Mouse (Mus musculus) stomach, postnatal 0 days (tissue): ENCODE measurements around the gene Rprd1b. TPM values are rescaled to one million over a fixed set of nuclear protein-coding genes. Genes with fewer than 3 reads are reported as not detected.

Experiments used
- ATAC-seq: fragments of 200-750 bp; cut with Nextera tagmentation; 2 replicates; pipeline ENCODE4 v1.8.0; 2017; ENCODE audit not compliant: low FRiP score, low TSS enrichment
- DNase-seq: peaks from one replicate; pipeline ENCODE4 v3.0.0-alpha.2; 2016; ENCODE audit warnings: low spot score
- H3K27ac ChIP-seq: fragments of 300-500 bp; sonication (generic); replicated peaks from 2 replicates; pipeline ENCODE4 v1.5.1; 2014; ENCODE audit warnings: mild to moderate bottlenecking, control low read depth
- H3K27me3 ChIP-seq: fragments of 300-500 bp; sonication (generic); 2 replicates; pipeline ENCODE4 v1.6.1; 2014; ENCODE audit warnings: low read length; ENCODE audit not compliant: control insufficient read depth, insufficient read depth
- H3K36me3 ChIP-seq: fragments of 300-500 bp; sonication (generic); 2 replicates; pipeline ENCODE4 v1.6.1; 2014; ENCODE audit warnings: low read length, mixed read lengths; ENCODE audit not compliant: control insufficient read depth, insufficient read depth
- H3K4me1 ChIP-seq: fragments of 300-500 bp; sonication (generic); replicated peaks from 2 replicates; pipeline ENCODE4 v1.6.1; 2014; ENCODE audit warnings: antibody characterized with exemption; ENCODE audit not compliant: control insufficient read depth, insufficient read depth
- H3K4me2 ChIP-seq: fragments of 300-500 bp; sonication (generic); replicated peaks from 2 replicates; pipeline ENCODE4 v1.6.1; 2014; ENCODE audit warnings: low read depth, mild to moderate bottlenecking, control low read depth, moderate library complexity
- H3K4me3 ChIP-seq: fragments of 300-500 bp; sonication (generic); 2 replicates; pipeline ENCODE4 v1.5.1; 2014; ENCODE audit warnings: low read depth, low read length, control low read depth
- H3K9ac ChIP-seq: fragments of 300-500 bp; sonication (generic); 2 replicates; pipeline ENCODE4 v1.6.1; 2014; ENCODE audit warnings: mild to moderate bottlenecking, low read length, control low read depth, mixed read lengths
- H3K9me3 ChIP-seq: fragments of 300-500 bp; sonication (generic); 2 replicates; pipeline ENCODE4 v1.6.1; 2016; ENCODE audit warnings: low read length; ENCODE audit not compliant: control insufficient read depth
- CTCF ChIP-seq: IDR thresholded peaks from 2 replicates; pipeline ENCODE4 v1.5.1; 2016; ENCODE audit warnings: antibody characterized with exemption, low read depth, mild to moderate bottlenecking, moderate library complexity
- EP300 ChIP-seq: optimal IDR thresholded peaks from 2 replicates; pipeline ENCODE3; 2016; ENCODE audit warnings: antibody characterized with exemption
- WGBS: fragments of 180-500 bp; shearing (Covaris S2); extraction: QIAGEN DNeasy Blood & Tissue Kit; methylation state at CpG from one replicate; pipeline ENCODE4 v1.1.7; 2014; 5-methylcytosine and 5-hydroxymethylcytosine counted together
- polyA plus RNA-seq: library from polyadenylated mRNA; unstranded; fragments of >200 nt; fragmentation: Nextera tagmentation; extraction: Ambion mirVana; gene quantifications from 2 replicates; pipeline ENCODE4 v1.2.1, GENCODE M21; 2015

Rprd1b gene
- polyA plus RNA-seq, 1 experiment from 2014 or later: 20.3 TPM

- WGBS: 71% methylated on average over 8 of the region's 8 CpGs
- H3K36me3 ChIP-seq: peaks cover 14% of the 10 kb centered on the region; the same call in 1 of the 2 replicates
- H3K27ac ChIP-seq: no peak overlapping the region
- TF ChIP-seq EP300: no peak
- TF ChIP-seq CTCF: no peak
- DNase-seq (no peak), ATAC-seq (no peak)
- no peak overlapping the region for H3K4me3 ChIP-seq
- no peak overlapping the region for H3K9ac ChIP-seq
- no peaks in the 10 kb centered on the region; the same call in 1 of the 2 replicates for H3K4me1 ChIP-seq
- H3K27me3 ChIP-seq: no peaks in the 10 kb centered on the region
- no peak overlapping the region for H3K4me2 ChIP-seq
- H3K9me3 ChIP-seq: no peaks in the 10 kb centered on the region
These were observed 91.9 kb downstream of the Rprd1b start for GRCm38 (mm10) chr2:158120211-158120610.

- Histone ChIP-seq H3K36me3 (peaks cover 14% of the 10 kb centered on the region; the same call in 1 of the 2 replicates), H3K9ac (no peak overlapping the region), H3K4me2 (no peak overlapping the region), H3K27me3 (no peaks in the 10 kb centered on the region), H3K4me3 (no peak overlapping the region), H3K4me1 (no peaks in the 10 kb centered on the region; the same call in 1 of the 2 replicates), H3K27ac (no peak overlapping the region), H3K9me3 (no peaks in the 10 kb centered on the region)
- no peak for TF ChIP-seq EP300
- no peak for TF ChIP-seq CTCF
- DNase-seq (no peak), ATAC-seq (no peak)
- WGBS: 78% methylated on average over 3 of the region's 3 CpGs
These were observed 92.6 kb downstream of the Rprd1b start for GRCm38 (mm10) chr2:158120868-158121267.

DNA sequence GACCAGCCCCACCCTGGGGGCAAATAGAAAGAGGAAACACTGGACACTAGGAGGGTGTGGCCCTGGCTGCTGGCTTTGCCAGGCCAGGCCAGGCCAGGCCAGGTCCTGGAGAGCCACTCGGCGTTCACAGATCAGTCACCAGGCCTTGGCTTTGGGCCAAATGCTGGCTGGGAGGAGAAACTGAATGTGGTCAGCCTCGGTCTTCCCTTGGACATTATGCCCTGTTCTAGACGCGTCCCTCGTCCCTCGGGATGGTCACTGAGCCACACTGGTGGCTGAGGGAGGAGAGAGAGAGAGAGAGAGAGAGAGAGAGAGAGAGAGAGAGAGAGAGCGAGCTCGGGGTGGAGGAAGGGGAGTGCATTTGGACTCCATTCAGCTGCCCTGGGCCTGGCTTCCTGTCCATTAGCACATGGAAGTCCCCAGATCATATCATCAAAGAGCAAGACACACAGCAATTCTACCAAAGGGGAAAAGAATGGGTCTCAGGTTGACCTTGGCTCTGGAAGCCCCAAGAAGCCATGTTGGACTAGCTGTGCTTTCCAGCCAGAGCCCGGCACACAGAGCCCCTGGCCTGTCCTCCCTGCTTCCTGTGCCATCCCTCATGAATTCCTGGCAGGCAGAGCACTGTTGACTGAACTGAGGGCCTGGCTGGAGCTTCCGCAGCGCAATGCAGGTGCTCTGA is 93.5 kb downstream of the Rprd1b start:
- H3K4me1 ChIP-seq: no peaks in the 10 kb centered on the region; the same call in 1 of the 2 replicates
- H3K27ac ChIP-seq: no peak overlapping the region
- no peak for TF ChIP-seq EP300
- no peak for TF ChIP-seq CTCF
- ATAC-seq (peak; percentile 64), DNase-seq (peak; percentile 71)
- H3K9me3 ChIP-seq: no peaks in the 10 kb centered on the region
- WGBS: 50% methylated on average over 12 of the region's 12 CpGs
- no peak overlapping the region for H3K4me3 ChIP-seq
- H3K9ac ChIP-seq: no peak overlapping the region
- H3K27me3 ChIP-seq: no peaks in the 10 kb centered on the region
- peaks cover 14% of the 10 kb centered on the region; the same call in 1 of the 2 replicates for H3K36me3 ChIP-seq
- no peak overlapping the region for H3K4me2 ChIP-seq

- TF ChIP-seq EP300 (no peak), CTCF (no peak)
- 52% methylated on average over 6 of the region's 6 CpGs for WGBS
- peaks cover 20% of the 10 kb centered on the region; the same call in 1 of the 2 replicates for H3K36me3 ChIP-seq
- 0 out of 2 replicates have a peak overlapping the region, but pooled peaks have one; percentile 30 for H3K27ac ChIP-seq
- no peaks in the 10 kb centered on the region for H3K9me3 ChIP-seq
- ATAC-seq (peak; percentile 10; the same call in 1 of the 2 replicates), DNase-seq (no peak)
- no peaks in the 10 kb centered on the region for H3K27me3 ChIP-seq
- H3K4me1 ChIP-seq: no peaks in the 10 kb centered on the region; the same call in 1 of the 2 replicates
- no peak overlapping the region for H3K4me2 ChIP-seq
- no peak overlapping the region for H3K4me3 ChIP-seq
- no peak overlapping the region for H3K9ac ChIP-seq
These were observed 94.5 kb downstream of the Rprd1b start for GRCm38 (mm10) chr2:158122814-158123213.

- Histone ChIP-seq H3K9me3 (no peaks in the 10 kb centered on the region), H3K4me2 (no peak overlapping the region), H3K27ac (no peak overlapping the region), H3K36me3 (peaks cover 20% of the 10 kb centered on the region; the same call in 1 of the 2 replicates), H3K4me1 (no peaks in the 10 kb centered on the region; the same call in 1 of the 2 replicates), H3K4me3 (no peak overlapping the region), H3K9ac (no peak overlapping the region), H3K27me3 (no peaks in the 10 kb centered on the region)
- no peak for TF ChIP-seq CTCF
- no peak for TF ChIP-seq EP300
- no peak for DNase-seq
- no peak for ATAC-seq
- WGBS: 89% methylated on average over 6 of the region's 6 CpGs
These were observed 98.9 kb downstream of the Rprd1b start for GRCm38 (mm10) chr2:158127245-158127644.

- TF ChIP-seq CTCF (no peak), EP300 (no peak)
- Histone ChIP-seq H3K9ac (no peak overlapping the region), H3K36me3 (peaks cover 18% of the 10 kb centered on the region; the same call in 1 of the 2 replicates), H3K27ac (no peak overlapping the region), H3K9me3 (no peaks in the 10 kb centered on the region), H3K4me2 (no peak overlapping the region), H3K27me3 (no peaks in the 10 kb centered on the region), H3K4me3 (no peak overlapping the region), H3K4me1 (no peaks in the 10 kb centered on the region; the same call in 1 of the 2 replicates)
- DNase-seq (no peak), ATAC-seq (no peak)
- 85% methylated on average over 7 of the region's 7 CpGs for WGBS
These were observed 99.6 kb downstream of the Rprd1b start for GRCm38 (mm10) chr2:158127872-158128271.
